Mouse (Mus musculus): ENCODE measurements around the gene Ctbs. TPM values are rescaled to one million over a fixed set of nuclear protein-coding genes. Genes with fewer than 3 reads are reported as not detected.
"Not testable (repeated sequence)": the region's sequence is repeated elsewhere in the genome, so short reads cannot be mapped to it uniquely, and the experiment has no call there.

The Ctbs gene
- polyA plus RNA-seq, 1 experiment from 2014 or later: 11.3 TPM

GRCm38 (mm10) chr3:146414555-146414954 lies 35.0 kb upstream of the Ctbs start:
- Histone ChIP-seq H3K4me3 (replicated peaks) (no peak overlapping the region), H3K4me1 (no peaks in the 10 kb centered on the region), H3K27ac (no peak overlapping the region), H3K9ac (no peak overlapping the region), H3K36me3 (peaks cover 14% of the 10 kb centered on the region), H3K4me2 (no peak overlapping the region), H3K9me3 (no peaks in the 10 kb centered on the region), H3K27me3 (replicated peaks) (no peaks in the 10 kb centered on the region)
- no peak for ATAC-seq (ENCODE audit: insufficient read depth, low FRiP score, low read depth)
- 85% methylated on average over 12 of the region's 12 CpGs for WGBS

DNA sequence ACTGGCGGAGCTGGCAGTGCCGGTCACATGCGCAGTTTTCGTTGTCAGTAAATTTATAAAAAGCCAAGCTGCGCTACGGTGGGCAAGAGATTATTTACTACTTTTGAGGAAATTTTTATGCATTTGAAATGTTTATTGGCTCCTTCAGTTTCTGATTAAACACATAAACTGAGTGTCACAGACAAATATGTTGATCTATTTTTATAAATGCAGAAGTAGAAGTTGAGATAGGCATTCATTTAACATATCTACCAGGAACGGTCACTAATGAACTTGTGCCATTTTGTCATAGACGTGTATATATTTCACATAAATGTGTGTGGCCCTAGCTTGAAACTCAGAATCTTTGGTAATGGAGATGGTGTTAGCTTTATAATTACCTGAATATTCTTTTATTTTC lies 31.7 kb upstream of the Ctbs start:
- peaks cover 20% of the 10 kb centered on the region for H3K36me3 ChIP-seq
- H3K4me3 ChIP-seq (replicated peaks): no peak overlapping the region
- H3K9me3 ChIP-seq: no peaks in the 10 kb centered on the region
- 89% methylated on average over 8 of the region's 8 CpGs for WGBS
- no peaks in the 10 kb centered on the region for H3K27me3 ChIP-seq (replicated peaks)
- H3K27ac ChIP-seq: no peak overlapping the region
- H3K9ac ChIP-seq: no peak overlapping the region
- no peaks in the 10 kb centered on the region for H3K4me1 ChIP-seq
- ATAC-seq (ENCODE audit: insufficient read depth, low FRiP score, low read depth): no peak
- H3K4me2 ChIP-seq: no peak overlapping the region

DNA sequence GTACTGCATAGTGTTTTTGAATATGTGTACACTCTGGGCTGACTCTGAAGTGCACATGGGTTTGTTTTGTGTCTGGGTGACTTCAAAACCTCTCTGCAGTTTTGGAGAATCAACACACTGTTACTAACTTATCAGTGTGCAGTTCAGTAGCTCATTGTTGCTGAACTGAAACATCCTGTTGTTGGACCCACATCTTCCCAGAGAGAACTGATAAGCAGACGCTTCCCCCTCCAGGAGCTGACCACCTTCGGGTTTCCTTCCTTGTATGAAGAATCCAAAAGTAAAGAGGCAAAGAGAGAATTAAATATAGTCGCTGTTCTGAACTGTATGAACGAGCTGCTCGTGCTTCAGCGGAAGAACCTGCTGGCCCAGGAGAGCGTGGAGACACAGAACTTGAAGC lies 30.7 kb upstream of the Ctbs start:
- Histone ChIP-seq H3K4me2 (no peak overlapping the region), H3K27ac (no peak overlapping the region), H3K9ac (no peak overlapping the region), H3K27me3 (replicated peaks) (no peaks in the 10 kb centered on the region), H3K4me1 (no peaks in the 10 kb centered on the region), H3K9me3 (no peaks in the 10 kb centered on the region), H3K36me3 (peaks cover 26% of the 10 kb centered on the region), H3K4me3 (replicated peaks) (no peak overlapping the region)
- ATAC-seq (ENCODE audit: insufficient read depth, low FRiP score, low read depth): no peak
- WGBS: 85% methylated on average over 7 of the region's 7 CpGs

- Histone ChIP-seq H3K4me1 (no peaks in the 10 kb centered on the region), H3K36me3 (peaks cover 26% of the 10 kb centered on the region), H3K27ac (no peak overlapping the region), H3K4me2 (no peak overlapping the region), H3K27me3 (replicated peaks) (no peaks in the 10 kb centered on the region), H3K4me3 (replicated peaks) (no peak overlapping the region), H3K9me3 (no peaks in the 10 kb centered on the region), H3K9ac (no peak overlapping the region)
- no peak for ATAC-seq (ENCODE audit: insufficient read depth, low FRiP score, low read depth)
- 92% methylated on average over 9 of the region's 9 CpGs for WGBS
These were observed 30.1 kb upstream of the Ctbs start for GRCm38 (mm10) chr3:146419534-146419933.

DNA sequence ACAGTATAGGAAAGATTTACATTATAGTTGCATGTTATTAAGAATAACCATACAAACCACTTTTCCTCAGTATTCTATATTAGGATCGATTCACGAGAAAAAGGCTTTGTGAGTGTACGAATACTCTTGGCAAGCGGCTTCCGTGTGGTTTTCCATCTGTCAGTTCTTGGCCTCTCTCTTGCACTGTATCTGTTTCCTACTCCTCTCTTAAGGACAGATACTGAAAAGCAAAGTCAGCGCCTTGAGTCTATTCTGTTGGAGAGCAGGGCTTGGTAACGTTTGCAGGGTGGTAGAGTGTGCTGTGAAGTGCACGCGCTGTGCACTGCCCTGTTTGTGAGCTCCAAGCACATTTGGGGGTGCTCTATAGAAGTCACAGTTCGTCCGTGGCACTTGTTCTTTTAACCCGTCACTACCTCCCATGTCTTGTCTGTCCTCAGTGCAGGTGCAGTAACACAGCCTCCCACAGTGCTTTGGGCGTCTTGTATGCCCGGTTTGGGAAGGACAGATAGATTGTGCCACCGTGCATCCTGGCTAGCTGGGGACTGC lies 29.5 kb upstream of the Ctbs start:
- Histone ChIP-seq H3K36me3 (peaks cover 26% of the 10 kb centered on the region), H3K4me1 (no peaks in the 10 kb centered on the region), H3K9ac (no peak overlapping the region), H3K27ac (no peak overlapping the region), H3K27me3 (replicated peaks) (no peaks in the 10 kb centered on the region), H3K4me2 (no peak overlapping the region), H3K4me3 (replicated peaks) (no peak overlapping the region), H3K9me3 (no peaks in the 10 kb centered on the region)
- no peak for ATAC-seq (ENCODE audit: insufficient read depth, low FRiP score, low read depth)
- WGBS: 91% methylated on average over 15 of the region's 15 CpGs

DNA sequence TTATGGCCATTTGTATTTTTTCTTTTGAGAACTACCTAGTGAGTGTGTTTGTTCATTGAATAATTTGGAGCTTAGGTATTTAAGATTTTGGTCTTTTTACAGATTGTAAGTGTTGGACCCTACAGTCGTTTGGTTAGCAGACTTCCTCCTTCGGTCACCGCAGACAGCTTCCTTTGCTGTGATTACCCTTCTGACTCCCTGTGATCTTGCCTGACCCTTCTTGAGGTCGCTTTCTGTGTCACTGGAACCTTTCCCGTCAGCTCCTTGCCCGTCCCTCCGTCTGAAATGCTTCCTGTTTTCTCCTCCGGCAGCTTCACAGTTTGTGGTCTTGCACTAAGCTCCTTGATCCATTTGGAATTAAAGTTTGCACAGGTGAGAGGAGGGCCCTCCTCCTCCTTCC lies 27.8 kb upstream of the Ctbs start:
- Histone ChIP-seq H3K4me1 (no peaks in the 10 kb centered on the region), H3K4me3 (replicated peaks) (no peak overlapping the region), H3K4me2 (no peak overlapping the region), H3K27me3 (replicated peaks) (no peaks in the 10 kb centered on the region), H3K27ac (no peak overlapping the region), H3K36me3 (peaks cover 29% of the 10 kb centered on the region), H3K9me3 (no peaks in the 10 kb centered on the region), H3K9ac (no peak overlapping the region)
- 36% methylated on average over 8 of the region's 8 CpGs for WGBS
- no peak for ATAC-seq (ENCODE audit: insufficient read depth, low FRiP score, low read depth)

DNA sequence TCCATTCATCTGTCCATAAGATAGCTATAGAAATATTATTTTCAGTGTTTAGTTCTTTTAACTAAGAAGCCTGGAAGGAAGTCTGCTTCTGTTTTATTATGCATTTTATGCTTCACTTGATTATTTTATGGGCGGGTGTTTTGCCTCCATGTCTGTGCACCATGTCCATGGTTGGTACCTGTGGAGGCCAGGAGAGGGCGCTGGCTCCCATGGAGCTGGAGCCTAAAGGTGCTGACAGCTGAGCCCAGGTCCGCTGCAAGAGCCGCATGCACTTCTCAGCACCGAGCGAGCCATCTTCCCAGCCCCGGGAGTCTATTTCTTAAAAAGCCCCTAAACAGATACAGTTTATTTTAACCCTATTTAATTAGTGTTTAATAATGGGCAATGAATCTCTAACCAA lies 25.9 kb upstream of the Ctbs start:
- Histone ChIP-seq H3K27ac (no peak overlapping the region), H3K4me1 (no peaks in the 10 kb centered on the region), H3K4me3 (replicated peaks) (no peak overlapping the region), H3K9ac (no peak overlapping the region), H3K27me3 (replicated peaks) (no peaks in the 10 kb centered on the region), H3K4me2 (no peak overlapping the region), H3K9me3 (no peaks in the 10 kb centered on the region), H3K36me3 (peaks cover 31% of the 10 kb centered on the region)
- 86% methylated on average over 7 of the region's 7 CpGs for WGBS
- no peak for ATAC-seq (ENCODE audit: insufficient read depth, low FRiP score, low read depth)

GRCm38 (mm10) chr3:146424306-146424900 lies 25.2 kb upstream of the Ctbs start:
- ATAC-seq (ENCODE audit: insufficient read depth, low FRiP score, low read depth): no peak
- Histone ChIP-seq H3K9ac (no peak overlapping the region), H3K9me3 (no peaks in the 10 kb centered on the region), H3K27me3 (replicated peaks) (no peaks in the 10 kb centered on the region), H3K4me2 (no peak overlapping the region), H3K4me1 (no peaks in the 10 kb centered on the region), H3K4me3 (replicated peaks) (no peak overlapping the region), H3K36me3 (peaks cover 26% of the 10 kb centered on the region), H3K27ac (no peak overlapping the region)
- WGBS: 68% methylated on average over 7 of the region's 7 CpGs

DNA sequence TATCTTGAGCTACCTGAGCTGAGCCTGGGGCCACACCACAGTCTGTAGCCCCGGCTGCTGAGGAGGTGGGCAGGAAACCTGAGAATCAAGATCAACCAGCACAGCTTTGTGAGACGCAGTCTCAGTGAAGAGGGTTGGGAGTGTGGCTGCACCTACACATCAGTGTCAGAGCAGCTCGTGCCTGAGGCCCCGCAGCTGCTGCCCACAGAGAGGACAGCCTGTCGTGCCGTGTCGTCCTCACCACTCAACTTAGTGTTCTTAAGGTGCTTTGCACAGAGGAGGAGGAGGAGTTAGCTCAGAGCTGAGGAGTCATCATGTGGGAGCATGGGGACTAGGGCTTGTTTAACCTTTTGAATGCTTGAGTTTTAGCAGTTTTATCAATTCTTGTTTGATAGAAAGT lies 23.7 kb upstream of the Ctbs start:
- no peaks in the 10 kb centered on the region for H3K4me1 ChIP-seq
- H3K27me3 ChIP-seq (replicated peaks): no peaks in the 10 kb centered on the region
- peaks cover 26% of the 10 kb centered on the region for H3K36me3 ChIP-seq
- H3K4me2 ChIP-seq: no peak overlapping the region
- H3K4me3 ChIP-seq (replicated peaks): no peak overlapping the region
- 75% methylated on average over 7 of the region's 7 CpGs for WGBS
- H3K27ac ChIP-seq: no peak overlapping the region
- H3K9me3 ChIP-seq: no peaks in the 10 kb centered on the region
- H3K9ac ChIP-seq: no peak overlapping the region
- no peak for ATAC-seq (ENCODE audit: insufficient read depth, low FRiP score, low read depth)

DNA sequence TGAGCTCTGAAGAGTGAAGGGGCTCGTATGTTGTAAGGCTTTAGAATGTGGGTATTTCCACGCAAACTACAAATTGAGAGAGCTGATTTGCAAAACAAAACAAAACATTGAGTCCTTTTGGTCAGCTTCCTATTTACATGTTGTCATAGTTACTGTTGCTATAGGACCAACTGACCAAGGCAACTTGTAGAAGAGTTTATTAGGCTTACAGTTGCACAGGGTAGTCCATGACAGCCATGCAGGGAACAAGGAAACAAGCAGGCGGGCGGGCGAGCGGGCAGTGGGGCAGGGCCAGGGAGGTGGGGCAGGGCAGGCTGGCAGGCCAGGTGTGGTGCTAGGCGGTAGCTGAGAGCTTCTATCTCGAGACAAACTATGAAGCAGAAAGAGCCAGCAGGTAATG lies 23.1 kb upstream of the Ctbs start:
- no peak overlapping the region for H3K27ac ChIP-seq
- ATAC-seq (ENCODE audit: insufficient read depth, low FRiP score, low read depth): no peak
- peaks cover 28% of the 10 kb centered on the region for H3K36me3 ChIP-seq

DNA sequence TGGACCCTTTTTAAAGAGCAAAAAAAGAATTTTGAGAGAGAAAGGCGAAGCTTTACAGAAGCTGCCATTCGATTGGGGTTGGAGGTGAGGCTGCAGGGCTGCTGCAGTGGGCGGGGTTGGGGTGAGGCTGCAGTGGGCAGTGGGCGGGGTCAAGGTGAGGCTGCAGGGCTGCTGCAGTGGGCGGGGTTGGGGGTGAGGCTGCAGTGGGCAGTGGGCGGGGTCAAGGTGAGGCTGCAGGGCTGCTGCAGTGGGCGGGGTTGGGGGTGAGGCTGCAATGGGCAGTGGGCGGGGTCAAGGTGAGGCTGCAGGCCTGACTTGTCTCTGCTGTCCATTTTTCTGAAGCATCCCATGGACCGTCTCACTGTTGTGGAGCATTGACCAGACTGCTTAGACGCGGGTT lies 16.5 kb upstream of the Ctbs start:
- not testable (repeated sequence) for H3K9me3 ChIP-seq; H3K4me2 ChIP-seq; H3K4me3 ChIP-seq (replicated peaks); H3K9ac ChIP-seq; H3K27ac ChIP-seq; H3K27me3 ChIP-seq (replicated peaks); ATAC-seq (ENCODE audit: insufficient read depth, low FRiP score, low read depth); H3K4me1 ChIP-seq
- 91% methylated on average over 11 of the region's 11 CpGs for WGBS
- H3K36me3 ChIP-seq: peaks cover 28% of the 10 kb centered on the region; the same call in 1 of the 2 replicates

More for the DNA sequence above, 23.1 kb upstream of the Ctbs start:
- no peaks in the 10 kb centered on the region for H3K27me3 ChIP-seq (replicated peaks)
- H3K4me1 ChIP-seq: no peaks in the 10 kb centered on the region
- no peaks in the 10 kb centered on the region for H3K9me3 ChIP-seq
- 88% methylated on average over 8 of the region's 8 CpGs for WGBS
- no peak overlapping the region for H3K9ac ChIP-seq
- H3K4me2 ChIP-seq: no peak overlapping the region
- H3K4me3 ChIP-seq (replicated peaks): no peak overlapping the region

DNA sequence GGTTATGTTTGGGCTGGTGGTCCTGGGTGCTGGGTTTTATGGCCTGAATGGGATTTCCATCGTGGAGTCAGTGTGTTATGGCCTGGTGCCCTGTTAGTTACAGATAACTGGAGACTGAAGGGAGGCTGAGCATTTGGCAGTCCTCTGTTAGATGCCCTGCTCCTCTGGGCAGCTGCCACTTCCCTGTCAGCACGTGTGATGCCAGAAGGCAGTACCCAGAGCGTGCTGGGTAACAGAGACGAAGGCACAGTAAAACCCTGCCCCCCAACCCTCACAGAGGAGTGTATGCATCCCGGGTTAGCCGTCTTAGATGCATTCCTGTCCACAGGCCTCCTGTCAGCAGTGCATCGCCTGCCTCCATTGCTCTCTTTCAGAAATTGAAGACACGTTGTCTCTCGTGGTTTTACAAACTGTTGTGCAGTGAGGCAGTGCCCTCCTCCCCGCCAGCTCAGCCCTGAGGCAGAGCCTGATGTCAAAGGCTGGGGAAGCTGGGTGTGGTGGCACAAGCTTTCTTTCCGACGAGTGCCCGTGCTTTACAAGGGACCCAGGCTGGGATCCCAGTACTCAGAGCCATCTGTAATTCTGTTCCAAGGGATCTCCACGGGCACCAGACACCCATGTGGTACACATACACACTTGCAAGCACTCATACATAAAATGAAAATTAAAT lies 15.8 kb upstream of the Ctbs start:
- no peak overlapping the region for H3K27ac ChIP-seq
- no peaks in the 10 kb centered on the region for H3K27me3 ChIP-seq (replicated peaks)
- ATAC-seq (ENCODE audit: insufficient read depth, low FRiP score, low read depth): no peak
- no peak overlapping the region for H3K4me3 ChIP-seq (replicated peaks)
- peaks cover 21% of the 10 kb centered on the region; the same call in 1 of the 2 replicates for H3K36me3 ChIP-seq
- no peak overlapping the region for H3K4me2 ChIP-seq
- H3K9me3 ChIP-seq: no peaks in the 10 kb centered on the region
- H3K9ac ChIP-seq: no peak overlapping the region
- H3K4me1 ChIP-seq: no peaks in the 10 kb centered on the region
- WGBS: 86% methylated on average over 14 of the region's 14 CpGs
